Mouse (Mus musculus) gastrocnemius, postnatal 10 days (tissue): Measurements from ENCODE around the gene Ankrd45. TPM values are rescaled to one million over a fixed set of nuclear protein-coding genes. Genes with fewer than 3 reads are reported as not detected.
"Not testable (repeated sequence)": the region's sequence is repeated elsewhere in the genome, so short reads cannot be mapped to it uniquely, and the experiment has no call there.

Experiments
- DNase-seq: peaks from one replicate; pipeline ENCODE4 v3.0.0; 2021; ENCODE audit warnings: mixed read lengths
- total RNA-seq, 2 experiments: library from RNA; stranded (reverse); gene quantifications; 2 replicates each; pipeline ENCODE4 v1.2.3; 2021

Ankrd45 gene
- total RNA-seq, 2 experiments from 2014 or later, result 0.16 TPM; not detected in 1

DNA sequence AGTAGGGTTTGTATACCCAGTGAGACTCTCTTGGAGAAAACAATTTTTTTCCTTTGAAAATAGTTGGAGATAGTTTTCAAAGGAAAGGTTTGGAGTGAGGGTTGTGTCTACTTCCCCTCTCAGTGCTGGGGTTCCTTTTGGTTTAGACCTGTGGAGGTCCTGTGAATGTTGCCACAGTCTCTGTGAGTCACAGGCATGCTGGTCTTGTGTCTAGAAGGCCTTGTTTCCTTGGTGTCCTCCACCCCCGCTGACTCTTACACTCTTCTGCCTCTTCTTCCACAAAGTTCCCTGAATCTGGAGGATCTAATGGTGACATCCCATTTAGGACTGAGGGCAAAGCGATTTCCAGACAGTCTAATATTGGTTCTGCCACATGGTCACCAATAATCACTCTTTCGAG is 42.9 kb downstream of the Ankrd45 start:
- no peak for DNase-seq

DNA sequence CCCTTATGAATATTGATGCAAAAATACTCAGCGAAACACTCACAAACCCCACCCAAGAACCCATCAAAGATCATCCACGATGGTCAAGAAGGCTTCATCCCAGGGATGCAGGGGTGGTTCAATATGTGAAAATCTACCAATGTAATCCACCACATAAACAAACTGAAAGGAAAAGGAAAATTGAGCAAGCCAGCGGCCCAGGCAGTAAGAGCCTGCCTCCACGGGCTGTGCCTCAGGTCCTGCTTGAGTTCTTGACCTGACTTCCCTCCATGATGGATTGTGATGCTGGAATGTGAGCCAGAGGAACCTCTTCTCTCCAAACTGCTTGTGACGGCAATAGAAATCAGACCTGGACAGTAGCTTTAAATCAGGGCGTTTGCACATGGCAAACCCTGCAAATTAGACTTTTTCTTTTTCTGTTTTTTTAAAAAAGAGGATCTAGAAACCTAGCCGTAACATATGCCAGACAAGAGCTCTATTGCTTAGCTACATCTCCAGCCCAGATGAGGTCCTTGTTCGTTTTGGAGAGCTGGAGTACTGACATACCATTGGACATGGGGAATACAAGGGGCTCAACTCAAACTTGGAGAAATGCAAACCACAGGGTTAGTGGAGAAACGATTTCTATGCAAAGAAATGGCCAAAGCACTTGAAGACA is 47.9 kb downstream of the Ankrd45 start:
- DNase-seq, result no peak

- peak; percentile 69 for DNase-seq
These were observed 53.3 kb downstream of the Ankrd45 start for GRCm38 (mm10) chr1:161195541-161196351.

DNA sequence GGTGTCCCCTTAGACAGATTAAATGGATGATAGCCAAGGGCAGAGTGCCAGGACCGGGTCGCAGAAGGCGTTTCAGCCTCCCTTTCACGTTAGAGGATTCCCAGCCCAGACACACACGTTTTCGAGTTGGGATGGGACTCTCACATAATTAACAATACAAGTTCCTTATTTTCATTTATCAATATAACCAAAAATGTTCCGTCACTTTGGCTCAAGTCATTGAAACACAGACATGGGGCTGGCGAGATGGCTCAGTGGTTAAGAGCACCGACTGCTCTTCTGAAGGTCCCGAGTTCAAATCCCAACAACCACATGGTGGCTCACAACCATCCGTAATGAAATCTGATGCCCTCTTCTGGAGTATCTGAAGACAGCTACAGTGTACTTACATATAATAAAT is 53.9 kb downstream of the Ankrd45 start:
- not testable (repeated sequence) for DNase-seq

DNA sequence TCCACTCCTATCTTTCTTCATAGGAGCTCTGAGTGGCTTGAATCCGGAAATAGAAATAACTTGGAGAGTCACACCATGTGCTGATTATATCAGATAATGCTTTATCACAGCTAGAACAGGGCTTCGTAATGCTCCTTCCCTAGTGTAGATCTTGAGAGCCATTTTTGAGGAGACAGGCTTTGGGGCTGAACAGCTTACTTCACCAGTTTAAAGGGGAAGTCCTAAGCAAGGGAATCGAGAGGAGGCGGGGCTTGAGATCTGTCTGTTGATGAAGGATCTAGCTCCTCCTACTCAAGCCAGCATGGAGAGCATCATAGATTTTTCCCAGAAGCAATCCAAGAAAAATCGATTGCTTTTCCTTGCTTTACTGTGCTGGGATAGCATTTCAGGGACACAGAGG is 57.4 kb downstream of the Ankrd45 start:
- DNase-seq, result no peak

DNA sequence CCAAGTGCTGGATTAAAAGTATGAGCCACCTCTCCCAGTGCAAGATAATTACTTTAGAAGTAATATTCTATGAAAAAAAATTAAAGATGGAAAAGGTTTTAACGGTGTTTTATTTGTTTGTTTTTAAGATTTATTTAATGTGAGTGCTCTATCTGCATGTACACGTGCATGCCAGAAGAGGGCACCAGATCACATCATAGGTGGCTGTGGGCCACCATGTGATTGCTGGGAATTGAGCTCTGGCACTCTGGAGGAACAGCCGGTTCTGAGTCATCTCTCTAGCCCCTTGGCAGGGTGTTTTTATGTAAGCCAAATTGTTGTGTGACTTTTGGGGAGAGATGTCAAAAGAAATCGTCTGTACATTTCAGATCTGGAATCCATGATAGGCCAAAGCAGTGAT is 72.0 kb downstream of the Ankrd45 start:
- DNase-seq, result peak; percentile 12

DNA sequence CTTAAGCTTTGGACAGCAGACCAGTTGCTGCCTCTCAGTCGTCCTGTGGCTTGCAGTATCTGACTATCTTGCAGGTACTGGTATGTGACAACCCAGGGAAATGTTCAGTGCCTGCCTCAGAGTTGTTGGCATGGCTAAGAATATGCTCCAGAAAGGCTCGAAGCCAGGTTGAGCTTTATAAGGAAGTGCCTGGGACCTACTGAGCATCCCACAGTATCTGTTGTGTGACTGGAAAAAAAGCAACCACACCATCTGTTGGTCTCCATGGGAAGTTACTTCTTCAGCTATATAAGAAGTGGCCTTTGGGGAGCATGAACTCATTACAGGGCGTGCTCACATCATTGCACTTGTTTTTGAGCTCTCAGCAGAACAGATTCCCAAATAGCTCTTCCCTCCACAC is 77.3 kb downstream of the Ankrd45 start:
- no peak for DNase-seq

Other genes with a start within 250 kb of the Ankrd45 start
- gene Rc3h1, start 236.3 kb upstream of the Ankrd45 start, total RNA-seq, result 10 to 100 TPM; 32.1 to 36.9 TPM
- gene Serpinc1, start 164.1 kb upstream of the Ankrd45 start, total RNA-seq, result 1 to 10 TPM in 1 of 2 experiments, under 1 TPM in 1; 0.56 to 1.8 TPM
- gene Zbtb37, start 107.8 kb upstream of the Ankrd45 start, total RNA-seq, result 10 to 100 TPM in 1 of 2 experiments, 1 to 10 TPM in 1; 7.0 to 12.0 TPM
- 10 to 100 TPM; 11.3 to 11.8 TPM for gene Dars2, start 72.0 kb upstream of the Ankrd45 start, total RNA-seq
- gene Cenpl, start 72.0 kb upstream of the Ankrd45 start, total RNA-seq, result 1 to 10 TPM; 3.4 TPM
- gene Klhl20, start 11.2 kb upstream of the Ankrd45 start, total RNA-seq, result 10 to 100 TPM; 11.3 to 13.6 TPM
- not detected for gene Tex50, start 16.6 kb downstream of the Ankrd45 start, total RNA-seq
- 10 to 100 TPM; 78.5 to 78.8 TPM for gene Prdx6, start 108.5 kb downstream of the Ankrd45 start, total RNA-seq